Mouse (Mus musculus): ENCODE data around the gene Camk2d.

GRCm38 (mm10) chr3:126764745-126765144 lies 168.6 kb downstream of the Camk2d start:
- TF ChIP-seq GATA1 (IDR thresholded peaks at IDR 0.05; ENCODE audit: borderline replicate concordance, low read length): no peak
- no peak for TF ChIP-seq CTCF (IDR thresholded peaks at IDR 0.05; ENCODE audit: low read depth, low read length)

All from G1E (cell line).